Mouse (Mus musculus): Measurements from ENCODE around the gene Mypn.

The Mypn gene

GRCm38 (mm10) chr10:63154726-63155125 is 49.0 kb downstream of the Mypn start:
- DNase-seq (ENCODE audit: low spot score in 2 of 2), result no peak

GRCm38 (mm10) chr10:63154226-63154625 is 49.5 kb downstream of the Mypn start:
- DNase-seq (ENCODE audit: low spot score in 2 of 2), result no peak

GRCm38 (mm10) chr10:63153563-63153962 is 50.2 kb downstream of the Mypn start:
- peak; percentile 32 to 79 for DNase-seq (ENCODE audit: low spot score in 2 of 2)

GRCm38 (mm10) chr10:63152358-63152757 is 51.4 kb downstream of the Mypn start:
- no peak for DNase-seq (ENCODE audit: low spot score in 2 of 2)

GRCm38 (mm10) chr10:63142660-63143059 is 61.1 kb downstream of the Mypn start:
- DNase-seq (ENCODE audit: low spot score in 2 of 2), result no peak

GRCm38 (mm10) chr10:63136436-63136835 is 67.3 kb downstream of the Mypn start:
- no peak for DNase-seq (ENCODE audit: low spot score in 2 of 2)

- DNase-seq (ENCODE audit: low spot score in 2 of 2), result no peak
These were observed 68.1 kb downstream of the Mypn start for GRCm38 (mm10) chr10:63135680-63136079.

GRCm38 (mm10) chr10:63133326-63133725 is 70.4 kb downstream of the Mypn start:
- no peak for DNase-seq (ENCODE audit: low spot score in 2 of 2)

- DNase-seq (ENCODE audit: low spot score in 2 of 2), result no peak
These were observed 71.4 kb downstream of the Mypn start for GRCm38 (mm10) chr10:63132356-63132755.

GRCm38 (mm10) chr10:63130500-63130899 is 73.3 kb downstream of the Mypn start:
- peak in 1 of 2 experiments; percentile 49 for DNase-seq (ENCODE audit: low spot score in 2 of 2)

GRCm38 (mm10) chr10:63128256-63128655 is 75.5 kb downstream of the Mypn start:
- peak in 1 of 2 experiments; percentile 36 for DNase-seq (ENCODE audit: low spot score in 2 of 2)

GRCm38 (mm10) chr10:63127156-63127555 is 76.6 kb downstream of the Mypn start:
- no peak for DNase-seq (ENCODE audit: low spot score in 2 of 2)

GRCm38 (mm10) chr10:63126116-63126515 is 77.6 kb downstream of the Mypn start:
- DNase-seq (ENCODE audit: low spot score in 2 of 2), result peak in 1 of 2 experiments; percentile 56

- DNase-seq (ENCODE audit: low spot score in 2 of 2), result peak in 1 of 2 experiments; percentile 53
These were observed 78.4 kb downstream of the Mypn start for GRCm38 (mm10) chr10:63125343-63125742.

- peak in 1 of 2 experiments; percentile 25 for DNase-seq (ENCODE audit: low spot score in 2 of 2)
These were observed 79.7 kb downstream of the Mypn start for GRCm38 (mm10) chr10:63124016-63124415.

- DNase-seq (ENCODE audit: low spot score in 2 of 2), result peak; percentile 15 to 51
These were observed 80.6 kb downstream of the Mypn start for GRCm38 (mm10) chr10:63123141-63123540.

GRCm38 (mm10) chr10:63122516-63122915 is 81.2 kb downstream of the Mypn start:
- DNase-seq (ENCODE audit: low spot score in 2 of 2), result no peak

GRCm38 (mm10) chr10:63121961-63122360 is 81.8 kb downstream of the Mypn start:
- peak in 1 of 2 experiments; percentile 10 for DNase-seq (ENCODE audit: low spot score in 2 of 2)

- DNase-seq (ENCODE audit: low spot score in 2 of 2), result peak in 1 of 2 experiments; percentile 55
These were observed 83.8 kb downstream of the Mypn start for GRCm38 (mm10) chr10:63119916-63120315.

GRCm38 (mm10) chr10:63117583-63117982 is 86.2 kb downstream of the Mypn start:
- DNase-seq (ENCODE audit: low spot score in 2 of 2), result no peak

- DNase-seq (ENCODE audit: low spot score in 2 of 2), result no peak
These were observed 87.4 kb downstream of the Mypn start for GRCm38 (mm10) chr10:63116376-63116775.

GRCm38 (mm10) chr10:63115881-63116280 is 87.9 kb downstream of the Mypn start:
- DNase-seq (ENCODE audit: low spot score in 2 of 2), result no peak

- DNase-seq (ENCODE audit: low spot score in 2 of 2), result peak in 1 of 2 experiments; percentile 20
These were observed 89.9 kb downstream of the Mypn start for GRCm38 (mm10) chr10:63113716-63114360.

Data from urinary bladder, postnatal 4 days (tissue).